Mouse (Mus musculus): ENCODE measurements at regions not wholly inside any gene's neighbourhood (a gene's known extent, or its start where the extent isn't known, plus 50 kb on each side); places are given as distances from the start of the nearest gene placed in this dataset.
"Not testable (repeated sequence)": the region's sequence is repeated elsewhere in the genome, so short reads cannot be mapped to it uniquely, and the experiment has no call there.

- H3K36me3 ChIP-seq = no peaks in the 10 kb centered on the region
- H3K9me3 ChIP-seq = no peaks in the 10 kb centered on the region
Observed at GRCm38 (mm10) chr15:3755636-3756035, 172.3 kb upstream of the Ghr start.

GRCm38 (mm10) chr15:3748072-3748471, 164.8 kb upstream of the Ghr start:
- not testable (repeated sequence) for H3K27me3 ChIP-seq; H3K4me2 ChIP-seq; H3K36me3 ChIP-seq; H3K27ac ChIP-seq; H3K9ac ChIP-seq; H3K4me1 ChIP-seq (replicated peaks); H3K4me3 ChIP-seq; ATAC-seq (ENCODE audit: low FRiP score); H3K9me3 ChIP-seq
- 60% methylated on average over 9 of the region's 9 CpGs for WGBS

More at GRCm38 (mm10) chr15:3755636-3756035, 172.3 kb upstream of the Ghr start:
- H3K4me1 ChIP-seq (replicated peaks) = no peaks in the 10 kb centered on the region
- H3K9ac ChIP-seq = no peak overlapping the region
- WGBS = 65% methylated on average over 2 of the region's 2 CpGs
- H3K27ac ChIP-seq = no peak overlapping the region
- 0 out of 2 replicates have a peak, but pooled peaks have one; percentile 17 for ATAC-seq (ENCODE audit: low FRiP score)
- no peak overlapping the region for H3K4me3 ChIP-seq
- no peaks in the 10 kb centered on the region for H3K27me3 ChIP-seq
- no peak overlapping the region for H3K4me2 ChIP-seq

- ATAC-seq (ENCODE audit: low FRiP score) = no peak
- 87% methylated on average over 5 of the region's 5 CpGs for WGBS
- Histone ChIP-seq H3K4me1 (replicated peaks) (no peaks in the 10 kb centered on the region), H3K9me3 (no peaks in the 10 kb centered on the region), H3K4me3 (no peak overlapping the region), H3K27me3 (no peaks in the 10 kb centered on the region), H3K9ac (no peak overlapping the region), H3K4me2 (no peak overlapping the region), H3K36me3 (no peaks in the 10 kb centered on the region), H3K27ac (no peak overlapping the region)
Observed at GRCm38 (mm10) chr15:3743168-3743814, 160.0 kb upstream of the Ghr start.

DNA sequence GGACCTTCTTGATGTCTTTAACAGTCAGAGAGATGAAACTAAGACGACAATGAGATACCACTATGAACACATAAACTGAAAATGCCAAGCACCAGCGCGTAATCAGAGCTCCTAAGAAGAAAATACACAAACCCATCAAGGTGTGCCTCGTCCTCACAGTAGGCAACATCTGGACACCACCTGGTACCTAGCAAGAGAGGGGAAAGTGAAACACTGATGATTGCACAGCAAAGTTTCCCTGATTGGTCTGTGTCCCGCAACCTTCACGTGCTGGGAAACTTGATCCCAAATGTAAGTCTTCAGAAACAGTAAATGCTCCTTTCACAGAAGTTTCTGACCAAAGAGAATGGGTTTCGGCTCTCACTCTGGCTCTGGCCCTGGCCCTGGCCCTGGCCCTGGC, 158.9 kb upstream of the Ghr start:
- Histone ChIP-seq H3K4me3 (no peak overlapping the region), H3K9me3 (no peaks in the 10 kb centered on the region), H3K27ac (no peak overlapping the region), H3K36me3 (no peaks in the 10 kb centered on the region), H3K9ac (no peak overlapping the region), H3K4me2 (no peak overlapping the region), H3K27me3 (no peaks in the 10 kb centered on the region), H3K4me1 (replicated peaks) (no peaks in the 10 kb centered on the region)
- WGBS = 87% methylated on average over 7 of the region's 7 CpGs
- no peak for ATAC-seq (ENCODE audit: low FRiP score)

DNA sequence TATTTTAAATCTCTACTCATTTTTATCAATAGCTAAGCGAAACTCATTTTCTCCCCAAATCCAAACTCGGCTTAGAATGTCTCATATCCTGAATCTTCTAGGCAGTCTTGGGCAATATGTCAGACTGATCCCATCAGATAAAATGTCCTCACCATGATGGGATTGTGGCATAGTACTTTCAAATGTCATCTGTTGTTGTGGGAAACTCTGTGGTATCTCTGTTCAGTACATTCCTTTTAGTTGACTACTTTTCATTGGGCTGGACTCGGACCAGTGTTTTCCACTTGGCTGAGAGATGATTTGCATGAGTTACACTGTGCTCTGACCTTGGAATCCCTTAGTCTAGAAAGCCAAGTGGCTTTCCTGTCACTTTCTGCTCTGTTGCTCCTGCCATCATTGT, 141.9 kb upstream of the Ghr start:
- H3K4me1 ChIP-seq (replicated peaks) = no peaks in the 10 kb centered on the region
- no peak for ATAC-seq (ENCODE audit: low FRiP score)
- no peak overlapping the region for H3K4me2 ChIP-seq
- no peak overlapping the region for H3K9ac ChIP-seq
- no peaks in the 10 kb centered on the region for H3K27me3 ChIP-seq
- H3K9me3 ChIP-seq = no peaks in the 10 kb centered on the region
- no peaks in the 10 kb centered on the region for H3K36me3 ChIP-seq
- whole genome bisulfite sequencing = 88% methylated on average over 3 of the region's 3 CpGs
- H3K4me3 ChIP-seq = no peak overlapping the region
- no peak overlapping the region for H3K27ac ChIP-seq

GRCm38 (mm10) chr15:3720668-3721340, 137.5 kb upstream of the Ghr start:
- Histone ChIP-seq H3K27me3 (no peaks in the 10 kb centered on the region), H3K4me2 (no peak overlapping the region), H3K9me3 (no peaks in the 10 kb centered on the region), H3K9ac (no peak overlapping the region), H3K4me1 (replicated peaks) (no peaks in the 10 kb centered on the region), H3K4me3 (no peak overlapping the region), H3K36me3 (no peaks in the 10 kb centered on the region), H3K27ac (no peak overlapping the region)
- no peak for ATAC-seq (ENCODE audit: low FRiP score)
- WGBS = 82% methylated on average over 6 of the region's 6 CpGs

DNA sequence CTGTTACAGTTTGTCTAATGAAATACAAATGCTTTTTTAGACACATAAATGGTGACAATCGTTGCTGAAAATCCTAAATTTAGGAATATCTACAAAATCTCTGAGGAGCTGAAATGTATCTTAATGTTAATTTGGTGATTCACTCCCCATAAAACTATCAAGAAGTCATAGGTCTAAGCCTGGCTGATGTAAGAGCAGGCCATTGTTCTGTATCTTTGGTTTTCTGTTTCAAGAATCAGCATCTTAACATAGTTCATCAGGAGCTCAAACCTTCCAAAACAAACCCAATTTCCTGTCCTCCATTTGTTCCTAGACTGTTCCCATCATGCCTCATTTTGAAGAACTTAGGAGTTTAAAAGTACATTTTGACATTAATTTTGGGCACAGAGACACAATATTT, 128.5 kb upstream of the Ghr start:
- 93% methylated on average over 1 of the region's 1 CpGs for WGBS
- Histone ChIP-seq H3K27me3 (no peaks in the 10 kb centered on the region), H3K4me3 (no peak overlapping the region), H3K4me2 (no peak overlapping the region), H3K9me3 (no peaks in the 10 kb centered on the region), H3K9ac (no peak overlapping the region), H3K36me3 (no peaks in the 10 kb centered on the region), H3K4me1 (replicated peaks) (no peaks in the 10 kb centered on the region), H3K27ac (no peak overlapping the region)
- no peak for ATAC-seq (ENCODE audit: low FRiP score)

DNA sequence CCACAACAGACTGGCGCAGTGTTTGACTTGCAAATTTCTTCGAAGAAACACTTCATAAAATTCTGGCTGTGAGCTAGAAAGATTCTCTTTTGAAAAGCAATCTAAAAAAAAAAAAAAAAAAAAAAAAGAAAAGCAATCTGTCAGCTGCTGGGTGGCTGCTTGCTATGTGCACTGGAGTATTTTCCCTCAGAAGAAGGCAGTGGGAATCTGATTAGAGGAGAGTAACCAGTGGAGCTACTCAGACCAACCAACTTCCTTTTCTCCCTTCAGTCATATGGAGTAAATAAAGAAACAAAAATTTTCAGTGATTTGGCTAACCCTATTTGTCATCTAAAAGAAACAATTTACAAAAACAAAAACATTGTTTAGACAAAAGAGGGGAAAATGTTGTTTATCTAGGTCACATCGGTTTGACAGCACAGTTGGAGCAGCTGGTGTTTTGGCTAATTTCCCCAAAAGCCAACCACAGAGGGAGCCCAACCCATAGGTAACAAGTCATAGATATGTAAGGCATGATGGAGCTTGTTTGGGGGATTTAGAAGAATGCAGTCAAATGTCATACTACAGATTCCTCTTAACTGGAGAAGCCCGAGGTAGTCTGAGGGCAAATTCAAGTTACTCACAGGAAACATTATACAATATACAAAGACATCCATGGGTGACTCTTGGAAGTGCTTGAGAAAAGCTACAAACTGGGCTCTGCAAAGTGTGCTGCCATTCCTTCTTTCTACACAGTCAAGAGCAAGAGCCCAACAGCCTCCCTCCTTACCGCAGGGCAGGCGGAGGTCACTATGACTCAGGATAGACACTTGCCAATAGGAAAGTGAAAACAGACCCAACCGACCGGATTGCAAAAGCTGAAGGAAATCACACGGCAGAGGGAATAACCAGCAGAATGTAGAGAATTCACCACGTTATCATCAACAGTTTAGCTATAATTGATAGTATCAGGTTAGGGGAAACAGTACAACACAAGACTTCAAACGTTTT, 124.1 kb upstream of the Ghr start:
- Histone ChIP-seq H3K9ac (no peak overlapping the region), H3K4me1 (replicated peaks) (no peaks in the 10 kb centered on the region), H3K4me2 (no peak overlapping the region), H3K9me3 (no peaks in the 10 kb centered on the region), H3K4me3 (no peak overlapping the region), H3K36me3 (no peaks in the 10 kb centered on the region), H3K27ac (no peak overlapping the region), H3K27me3 (no peaks in the 10 kb centered on the region)
- WGBS = 81% methylated on average over 11 of the region's 11 CpGs
- no peak for ATAC-seq (ENCODE audit: low FRiP score)

DNA sequence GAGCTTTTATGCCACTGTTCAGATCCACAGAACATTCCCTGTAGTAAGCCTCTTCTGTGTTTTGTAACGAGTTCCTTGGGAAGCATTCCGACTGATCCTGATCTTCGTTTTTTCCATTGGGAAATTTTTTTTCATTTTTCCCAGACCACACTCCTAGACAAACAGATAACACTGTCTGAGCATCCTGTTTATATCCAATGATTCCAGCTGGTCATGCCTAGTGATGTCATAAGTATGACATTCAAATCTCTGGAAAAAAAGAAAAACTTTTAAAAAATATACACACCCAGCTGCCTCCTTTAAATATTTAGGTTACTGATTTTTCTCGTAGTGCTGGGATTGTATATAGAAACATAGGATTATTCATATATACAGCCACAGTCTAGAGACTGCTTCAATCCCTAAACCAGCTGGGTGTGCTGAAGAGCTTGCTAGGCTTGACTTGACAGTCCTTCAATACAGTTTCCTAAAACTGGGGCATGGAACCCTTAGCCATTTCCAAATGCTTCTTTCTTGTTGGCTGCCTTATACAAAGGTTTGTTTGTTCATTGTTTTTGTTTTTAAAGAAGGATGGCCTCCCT, 116.0 kb upstream of the Ghr start:
- Histone ChIP-seq H3K9ac (no peak overlapping the region), H3K27ac (no peak overlapping the region), H3K36me3 (no peaks in the 10 kb centered on the region), H3K27me3 (no peaks in the 10 kb centered on the region), H3K9me3 (no peaks in the 10 kb centered on the region), H3K4me3 (no peak overlapping the region), H3K4me2 (no peak overlapping the region), H3K4me1 (replicated peaks) (no peaks in the 10 kb centered on the region)
- no peak for ATAC-seq (ENCODE audit: low FRiP score)
- 85% methylated on average over 4 of the region's 4 CpGs for WGBS

DNA sequence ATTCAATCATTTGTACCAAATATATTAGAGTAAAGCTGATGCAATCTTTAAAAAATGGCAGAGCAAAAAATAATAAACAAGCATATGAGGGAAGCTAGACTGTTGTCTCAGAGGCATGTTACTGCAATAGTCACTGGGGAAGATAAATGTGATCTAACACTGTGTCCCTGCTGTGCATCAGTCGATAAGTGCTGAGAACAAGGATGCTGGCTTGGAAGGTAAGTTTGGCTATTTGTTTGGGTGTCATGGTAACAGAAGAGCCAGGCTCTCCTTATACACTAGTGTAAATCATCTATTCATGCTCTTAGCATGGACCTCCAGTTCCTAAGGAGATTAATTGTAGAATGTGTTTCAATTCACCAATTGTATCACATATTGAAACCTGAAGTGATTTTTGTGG, 102.0 kb upstream of the Ghr start:
- Histone ChIP-seq H3K36me3 (no peaks in the 10 kb centered on the region), H3K27me3 (no peaks in the 10 kb centered on the region), H3K27ac (no peak overlapping the region), H3K4me3 (no peak overlapping the region), H3K4me1 (replicated peaks) (no peaks in the 10 kb centered on the region), H3K9me3 (no peaks in the 10 kb centered on the region), H3K9ac (no peak overlapping the region), H3K4me2 (no peak overlapping the region)
- ATAC-seq (ENCODE audit: low FRiP score) = 0 out of 2 replicates have a peak, but pooled peaks have one; percentile 52
- 52% methylated on average over 1 of the region's 1 CpGs for WGBS

DNA sequence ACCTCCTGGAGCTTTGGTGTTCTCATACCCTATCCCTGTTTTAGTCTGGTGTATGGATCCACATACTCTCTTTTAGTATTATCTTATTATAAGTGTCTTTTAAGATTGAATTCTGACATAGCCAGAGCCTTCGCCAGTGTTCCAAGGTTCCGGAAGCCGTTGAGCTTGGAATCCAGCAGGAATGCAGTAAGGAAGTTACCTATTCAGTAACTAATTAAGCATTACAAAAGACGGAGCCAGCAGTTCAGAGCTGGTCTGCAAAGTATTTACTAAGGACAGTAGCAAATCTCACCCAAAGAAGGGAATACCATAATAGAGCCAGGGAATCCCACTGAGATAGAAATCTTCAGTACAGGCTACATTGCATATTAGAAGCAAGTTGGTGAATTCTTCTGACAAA, 93.7 kb upstream of the Ghr start:
- H3K9me3 ChIP-seq; H3K4me3 ChIP-seq; H3K4me2 ChIP-seq; H3K27me3 ChIP-seq; ATAC-seq (ENCODE audit: low FRiP score); H3K9ac ChIP-seq; H3K4me1 ChIP-seq (replicated peaks); H3K27ac ChIP-seq; H3K36me3 ChIP-seq: not testable (repeated sequence)
- 15% methylated on average over 4 of the region's 4 CpGs for WGBS

DNA sequence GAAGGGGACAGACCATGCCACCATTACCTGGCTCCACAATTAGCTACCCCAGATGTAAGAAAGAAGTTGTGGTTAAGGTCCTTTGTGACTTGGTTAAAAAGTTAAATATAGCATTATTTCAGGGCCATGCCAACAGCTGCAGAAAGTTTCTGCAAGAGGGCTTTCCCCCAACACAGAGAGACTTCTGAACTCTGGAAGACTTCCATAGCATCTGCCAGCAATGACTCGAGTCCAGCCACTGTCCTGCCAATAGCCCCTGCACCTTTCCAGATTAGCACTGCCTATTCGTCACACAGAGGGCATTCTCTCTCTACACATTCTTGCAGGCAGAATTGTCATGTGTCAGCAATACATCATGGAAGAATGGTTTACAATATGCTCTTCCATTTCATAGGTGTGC, 89.3 kb upstream of the Ghr start:
- Histone ChIP-seq H3K27ac (no peak overlapping the region), H3K27me3 (no peaks in the 10 kb centered on the region), H3K9ac (no peak overlapping the region), H3K4me1 (replicated peaks) (no peaks in the 10 kb centered on the region), H3K9me3 (no peaks in the 10 kb centered on the region), H3K4me3 (no peak overlapping the region), H3K4me2 (no peak overlapping the region), H3K36me3 (no peaks in the 10 kb centered on the region)
- ATAC-seq (ENCODE audit: low FRiP score) = no peak
- 81% methylated on average over 2 of the region's 2 CpGs for WGBS

Data from hindbrain, embryonic 13.5 days (tissue).